Comparison of ENCODE assay signal across 7 mouse cellular contexts in genomic region chr3:105825501-105826161, GRCm38 (mm10). TPM values are rescaled to one million over a fixed set of nuclear protein-coding genes. Genes with fewer than 3 reads are reported as not detected.
A peak's percentile ranks its signal among the peaks of the same experiment; 100 is the strongest.
DNase-seq lines count a peak whose midpoint lies in the region; ATAC-seq and TF ChIP-seq lines count a peak whose summit lies in the region.

No protein-coding gene starts in this region.

- no peaks in the 10 kb centered on the region for H3K27me3 ChIP-seq in CH12.LX (replicated peaks)
- peaks cover 24% of the 10 kb centered on the region for H3K27me3 ChIP-seq in heart, embryonic 13.5 days (replicated peaks)
- no peaks in the 10 kb centered on the region for H3K27me3 ChIP-seq in liver, embryonic 13.5 days
- H3K27me3 ChIP-seq in stomach, embryonic 14.5 days (ENCODE audit: control insufficient read depth, insufficient read depth, low read length) = no peaks in the 10 kb centered on the region
- H3K27me3 ChIP-seq in forebrain, embryonic 15.5 days = no peaks in the 10 kb centered on the region
- H3K27me3 ChIP-seq in midbrain, embryonic 16.5 days (ENCODE audit: control insufficient read depth, insufficient read depth, low read depth, low read length) = no peaks in the 10 kb centered on the region

- H3K4me3 ChIP-seq in CH12.LX (replicated peaks in 1 of 3; ENCODE audit: low read depth in 2 of 3, low read length in 2 of 3, poor library complexity in 1 of 3) = peak overlapping the region in 1 of 3 experiments; percentile 0
- H3K4me3 ChIP-seq in heart, embryonic 13.5 days = no peak overlapping the region
- H3K4me3 ChIP-seq in liver, embryonic 13.5 days (replicated peaks) = no peak overlapping the region
- no peak overlapping the region for H3K4me3 ChIP-seq in stomach, embryonic 14.5 days (ENCODE audit: low read depth, low read length)
- no peak overlapping the region for H3K4me3 ChIP-seq in forebrain, embryonic 15.5 days
- H3K4me3 ChIP-seq in midbrain, embryonic 16.5 days (ENCODE audit: low read depth, low read length) = no peak overlapping the region

- TF ChIP-seq EP300 in CH12.LX (IDR thresholded peaks at IDR 0.05; ENCODE audit: low read length) = peak; percentile 95

- TF ChIP-seq RAD21 in CH12.LX (IDR thresholded peaks at IDR 0.05; ENCODE audit: low read depth, low read length) = peak; percentile 18

- peak overlapping the region; percentile 85 for H3K27ac ChIP-seq in CH12.LX (ENCODE audit: insufficient read depth, low read depth)
- peak overlapping the region; percentile 48 for H3K27ac ChIP-seq in heart, embryonic 13.5 days (replicated peaks)
- no peak overlapping the region for H3K27ac ChIP-seq in liver, embryonic 13.5 days
- no peak overlapping the region for H3K27ac ChIP-seq in stomach, embryonic 14.5 days (ENCODE audit: low read length)
- H3K27ac ChIP-seq in forebrain, embryonic 15.5 days (replicated peaks) = no peak overlapping the region
- H3K27ac ChIP-seq in midbrain, embryonic 16.5 days (ENCODE audit: low read length) = no peak overlapping the region

- dilution Hi-C loops in CH12.LX (cut with MboI; ENCODE audit: extremely low pct_ligation_motif_present, extremely low pct_unique_long_range_greater_than_20kb, low sequenced_read_pairs) = no loop called here

- ATAC-seq in heart, embryonic 13.5 days (ENCODE audit: extremely low read depth, insufficient number of reproducible peaks, low FRiP score, low TSS enrichment) = no peak
- ATAC-seq in liver, embryonic 13.5 days (ENCODE audit: low read depth) = peak; percentile 43; the same call in 1 of the 2 replicates
- 0 out of 2 replicates have a peak, but pooled peaks have one; percentile 14 for ATAC-seq in stomach, embryonic 14.5 days (ENCODE audit: insufficient number of reproducible peaks, insufficient read depth, low FRiP score, low read depth)
- no peak for ATAC-seq in forebrain, embryonic 15.5 days (replicated peaks)
- ATAC-seq in midbrain, embryonic 16.5 days = no peak

- TF ChIP-seq POLR2A in CH12.LX (IDR thresholded peaks at IDR 0.05; ENCODE audit: low read depth, low read length) = peak; percentile 51

- in situ Hi-C loops in CH12.LX (cut with MboI; ENCODE audit: low pct_ligation_motif_present, low pct_unique_long_range_greater_than_20kb, low sequenced_read_pairs) = no loop called here

- 28% methylated on average over 7 of the region's 7 CpGs for WGBS in heart, embryonic 13.5 days
- WGBS in liver, embryonic 13.5 days (ENCODE audit: insufficient replicate concordance) = 33% methylated on average over 7 of the region's 7 CpGs
- 60% methylated on average over 7 of the region's 7 CpGs for WGBS in stomach, embryonic 14.5 days
- WGBS in forebrain, embryonic 15.5 days = 79% methylated on average over 7 of the region's 7 CpGs
- WGBS in midbrain, embryonic 16.5 days = 65% methylated on average over 7 of the region's 7 CpGs

- H3K4me1 ChIP-seq in CH12.LX (ENCODE audit: control insufficient read depth in 1 of 2, insufficient read depth in 2 of 2) = peaks cover 18 to 68% of the 10 kb centered on the region in 2 experiments
- H3K4me1 ChIP-seq in heart, embryonic 13.5 days = peaks cover 24% of the 10 kb centered on the region
- H3K4me1 ChIP-seq in liver, embryonic 13.5 days (replicated peaks) = peaks cover 22% of the 10 kb centered on the region
- H3K4me1 ChIP-seq in stomach, embryonic 14.5 days (ENCODE audit: control insufficient read depth, insufficient read depth, low read length) = 0 out of 2 replicates have a peak, but pooled peaks cover 4% of the 10 kb centered on the region
- no peaks in the 10 kb centered on the region for H3K4me1 ChIP-seq in forebrain, embryonic 15.5 days
- H3K4me1 ChIP-seq in midbrain, embryonic 16.5 days (ENCODE audit: control insufficient read depth, insufficient read depth, low read length) = no peaks in the 10 kb centered on the region

- DNase-seq in CH12.LX (ENCODE audit: extremely low read depth) = peak; percentile 96
- DNase-seq in adrenal gland, adult 2 months = peak; percentile 67
- DNase-seq in liver, embryonic 13.5 days = no peak

- TF ChIP-seq CTCF in CH12.LX (conservative IDR thresholded peaks at IDR 0.05 in 1 of 2, IDR thresholded peaks at IDR 0.05 in 1 of 2; ENCODE audit: low read depth in 2 of 2, low read length in 2 of 2) = peak in 1 of 2 experiments; percentile 22; a peak in 2 of 4 replicates

- H3K9me3 ChIP-seq in CH12.LX (replicated peaks; ENCODE audit: low read length) = no peaks in the 10 kb centered on the region
- no peaks in the 10 kb centered on the region for H3K9me3 ChIP-seq in heart, embryonic 13.5 days
- H3K9me3 ChIP-seq in liver, embryonic 13.5 days (replicated peaks) = no peaks in the 10 kb centered on the region
- no peaks in the 10 kb centered on the region for H3K9me3 ChIP-seq in stomach, embryonic 14.5 days (ENCODE audit: control insufficient read depth, low read depth, low read length)
- H3K9me3 ChIP-seq in forebrain, embryonic 15.5 days = no peaks in the 10 kb centered on the region
- H3K9me3 ChIP-seq in midbrain, embryonic 16.5 days (replicated peaks; ENCODE audit: control insufficient read depth, low read length, poor library complexity, severe bottlenecking) = no peaks in the 10 kb centered on the region

- no peaks in the 10 kb centered on the region for H3K36me3 ChIP-seq in CH12.LX (replicated peaks in 1 of 2; ENCODE audit: control insufficient read depth in 1 of 2, insufficient read depth in 1 of 2, low read length in 1 of 2)
- H3K36me3 ChIP-seq in heart, embryonic 13.5 days = no peaks in the 10 kb centered on the region
- H3K36me3 ChIP-seq in liver, embryonic 13.5 days = no peaks in the 10 kb centered on the region
- H3K36me3 ChIP-seq in stomach, embryonic 14.5 days (ENCODE audit: control insufficient read depth, insufficient read depth, low read length) = no peaks in the 10 kb centered on the region
- no peaks in the 10 kb centered on the region for H3K36me3 ChIP-seq in forebrain, embryonic 15.5 days
- no peaks in the 10 kb centered on the region for H3K36me3 ChIP-seq in midbrain, embryonic 16.5 days (ENCODE audit: control insufficient read depth, insufficient read depth, low read length)

- H3K9ac ChIP-seq in CH12.LX (ENCODE audit: insufficient read depth, low read depth) = peak overlapping the region; percentile 75
- no peak overlapping the region for H3K9ac ChIP-seq in heart, embryonic 13.5 days
- H3K9ac ChIP-seq in liver, embryonic 13.5 days = no peak overlapping the region
- H3K9ac ChIP-seq in stomach, embryonic 14.5 days (replicated peaks; ENCODE audit: low read depth, low read length) = no peak overlapping the region
- no peak overlapping the region for H3K9ac ChIP-seq in forebrain, embryonic 15.5 days (replicated peaks)
- no peak overlapping the region for H3K9ac ChIP-seq in midbrain, embryonic 16.5 days (ENCODE audit: low read depth, low read length)

- peak overlapping the region; percentile 90 for H3K4me2 ChIP-seq in CH12.LX (ENCODE audit: insufficient read depth, low read depth, poor library complexity, severe bottlenecking)
- H3K4me2 ChIP-seq in heart, embryonic 13.5 days = no peak overlapping the region
- no peak overlapping the region for H3K4me2 ChIP-seq in liver, embryonic 13.5 days
- H3K4me2 ChIP-seq in stomach, embryonic 14.5 days (replicated peaks; ENCODE audit: low read depth, low read length) = no peak overlapping the region
- no peak overlapping the region for H3K4me2 ChIP-seq in forebrain, embryonic 15.5 days (replicated peaks)
- H3K4me2 ChIP-seq in midbrain, embryonic 16.5 days (ENCODE audit: low read length) = no peak overlapping the region

- H3K79me2 ChIP-seq in CH12.LX (replicated peaks; ENCODE audit: control insufficient read depth, extremely low read depth, insufficient read depth, poor library complexity, severe bottlenecking) = no peaks in the 10 kb centered on the region

RNA-seq across cellular contexts. Expression of gene Rap1a, which starts 24.5 kb away (rescaled TPM):
- total RNA-seq in CH12.LX (2012; rRNA removed) (63.3 and 116 TPM in 2 replicates), CH12.LX (2014; rRNA removed) (209 and 234 TPM in 2 replicates)
- polyA plus RNA-seq in CH12.LX (2012; ENCODE audit: insufficient read length, low read depth) = 222 and 250 TPM in 2 replicates
- total RNA-seq in adrenal gland, adult 2 months (2021) = 100 to 1,000 TPM; 143 to 188 TPM
- polyA plus RNA-seq in adrenal gland, adult 2 months (2012; rRNA removed) = 1.5 and 1.6 TPM in 2 replicates
- polyA plus RNA-seq in heart, embryonic 13.5 days (2015; fragmentation: Nextera tagmentation; extraction: Ambion mirVana) = 81.3 and 91.9 TPM in 2 replicates
- 119 and 149 TPM in 2 replicates for polyA plus RNA-seq in liver, embryonic 13.5 days (2015; fragmentation: Nextera tagmentation; extraction: Ambion mirVana)
- polyA plus RNA-seq in stomach, embryonic 14.5 days (2014; fragmentation: Nextera tagmentation; extraction: Ambion mirVana) = 100 and 112 TPM in 2 replicates
- 76.3 and 78.3 TPM in 2 replicates for polyA plus RNA-seq in forebrain, embryonic 15.5 days (2015; fragmentation: Nextera tagmentation; extraction: Ambion mirVana)
- 74.1 and 74.3 TPM in 2 replicates for polyA plus RNA-seq in midbrain, embryonic 16.5 days (2015; fragmentation: Nextera tagmentation; extraction: Ambion mirVana)

RNA-seq across cellular contexts. Expression of gene Adora3, which starts 45.0 kb away (rescaled TPM):
- total RNA-seq in CH12.LX (2012; rRNA removed) (1.1 and 1.2 TPM in 2 replicates), CH12.LX (2014; rRNA removed) (0.54 and 0.73 TPM in 2 replicates)
- polyA plus RNA-seq in CH12.LX (2012; ENCODE audit: insufficient read length, low read depth) = 1.3 and 1.4 TPM in 2 replicates
- under 1 TPM; 0.12 to 0.35 TPM for total RNA-seq in adrenal gland, adult 2 months (2021)
- 0.18 and 0.28 TPM in 2 replicates for polyA plus RNA-seq in adrenal gland, adult 2 months (2012; rRNA removed)
- polyA plus RNA-seq in heart, embryonic 13.5 days (2015; fragmentation: Nextera tagmentation; extraction: Ambion mirVana) = 0.11 and 0.17 TPM in 2 replicates
- 0.44 and 0.51 TPM in 2 replicates for polyA plus RNA-seq in liver, embryonic 13.5 days (2015; fragmentation: Nextera tagmentation; extraction: Ambion mirVana)
- 0.33 TPM in 1 of 2 replicates, not detected in the other for polyA plus RNA-seq in stomach, embryonic 14.5 days (2014; fragmentation: Nextera tagmentation; extraction: Ambion mirVana)
- polyA plus RNA-seq in forebrain, embryonic 15.5 days (2015; fragmentation: Nextera tagmentation; extraction: Ambion mirVana) = 0.23 and 0.46 TPM in 2 replicates
- polyA plus RNA-seq in midbrain, embryonic 16.5 days (2015; fragmentation: Nextera tagmentation; extraction: Ambion mirVana) = 0.09 and 0.14 TPM in 2 replicates

RNA-seq across cellular contexts. Expression of gene Tmigd3, which starts 45.1 kb away (rescaled TPM):
- 0.25 TPM in 1 of 2 replicates, not detected in the other for total RNA-seq in CH12.LX (2012; rRNA removed)
- not detected in 2 replicates for total RNA-seq in CH12.LX (2014; rRNA removed)
- 1.3 TPM in 1 of 2 replicates, not detected in the other for polyA plus RNA-seq in CH12.LX (2012; ENCODE audit: insufficient read length, low read depth)
- not detected for total RNA-seq in adrenal gland, adult 2 months (2021)
- not detected in 2 replicates for polyA plus RNA-seq in adrenal gland, adult 2 months (2012; rRNA removed)
- 0.42 and 0.56 TPM in 2 replicates for polyA plus RNA-seq in heart, embryonic 13.5 days (2015; fragmentation: Nextera tagmentation; extraction: Ambion mirVana)
- polyA plus RNA-seq in liver, embryonic 13.5 days (2015; fragmentation: Nextera tagmentation; extraction: Ambion mirVana) = 0.18 TPM in 1 of 2 replicates, not detected in the other
- polyA plus RNA-seq in stomach, embryonic 14.5 days (2014; fragmentation: Nextera tagmentation; extraction: Ambion mirVana) = not detected in 2 replicates
- 0.24 TPM in 1 of 2 replicates, not detected in the other for polyA plus RNA-seq in forebrain, embryonic 15.5 days (2015; fragmentation: Nextera tagmentation; extraction: Ambion mirVana)
- not detected in 2 replicates for polyA plus RNA-seq in midbrain, embryonic 16.5 days (2015; fragmentation: Nextera tagmentation; extraction: Ambion mirVana)

Comparison
In these comparisons a context has a peak if more than half of its experiments do, and no peak if none do; other contexts are left out.
1. H3K27ac ChIP-seq: peak in CH12.LX (single experiment) and heart, embryonic 13.5 days (single experiment); none in liver, embryonic 13.5 days (single experiment), stomach, embryonic 14.5 days (single experiment), forebrain, embryonic 15.5 days (single experiment) and midbrain, embryonic 16.5 days (single experiment).
2. ATAC-seq: peak in liver, embryonic 13.5 days (single experiment) and stomach, embryonic 14.5 days (single experiment); none in heart, embryonic 13.5 days (single experiment), forebrain, embryonic 15.5 days (single experiment) and midbrain, embryonic 16.5 days (single experiment).
3. RNA of gene Rap1a, which starts 24.5 kb away (polyA plus RNA-seq): 222 to 250 TPM in CH12.LX, 119 to 149 TPM in liver, embryonic 13.5 days, 100 to 112 TPM in stomach, embryonic 14.5 days, 81.3 to 91.9 TPM in heart, embryonic 13.5 days, 76.3 to 78.3 TPM in forebrain, embryonic 15.5 days and 74.1 to 74.3 TPM in midbrain, embryonic 16.5 days; 1.5 to 1.6 TPM in adrenal gland, adult 2 months; every median in the first group is over 10 times any median in the second.